Mouse (Mus musculus) frontal cortex, postnatal 14 days (tissue): ENCODE results near the gene Atp8b4.
A peak's percentile ranks its signal among the peaks of the same experiment; 100 is the strongest.

Source experiments
- DNase-seq, 2 experiments: peaks; one replicate each; pipeline ENCODE4 v3.0.0; 2022; ENCODE audit warnings: low spot score in 2 of 2

Gene Atp8b4

GRCm38 (mm10) chr2:126434305-126434704 is 66.2 kb downstream of the Atp8b4 start:
- DNase-seq = no peak

- no peak for DNase-seq
Measured at GRCm38 (mm10) chr2:126432481-126433066, 67.9 kb downstream of the Atp8b4 start.

- peak in 1 of 2 experiments; percentile 47 for DNase-seq
Measured at GRCm38 (mm10) chr2:126429282-126429681, 71.2 kb downstream of the Atp8b4 start.

GRCm38 (mm10) chr2:126425223-126425622 is 75.3 kb downstream of the Atp8b4 start:
- no peak for DNase-seq

GRCm38 (mm10) chr2:126424714-126425113 is 75.8 kb downstream of the Atp8b4 start:
- DNase-seq = no peak

- DNase-seq = no peak
Measured at GRCm38 (mm10) chr2:126420901-126421300, 79.6 kb downstream of the Atp8b4 start.

- DNase-seq = no peak
Measured at GRCm38 (mm10) chr2:126418916-126419315, 81.6 kb downstream of the Atp8b4 start.

GRCm38 (mm10) chr2:126416772-126417171 is 83.7 kb downstream of the Atp8b4 start:
- no peak for DNase-seq

GRCm38 (mm10) chr2:126415981-126416380 is 84.5 kb downstream of the Atp8b4 start:
- DNase-seq = no peak

- DNase-seq = no peak
Measured at GRCm38 (mm10) chr2:126412759-126413158, 87.7 kb downstream of the Atp8b4 start.

- DNase-seq = no peak
Measured at GRCm38 (mm10) chr2:126399454-126399853, 101.0 kb downstream of the Atp8b4 start.

GRCm38 (mm10) chr2:126399017-126399416 is 101.5 kb downstream of the Atp8b4 start:
- DNase-seq = no peak

GRCm38 (mm10) chr2:126398216-126398615 is 102.3 kb downstream of the Atp8b4 start:
- DNase-seq = no peak

- no peak for DNase-seq
Measured at GRCm38 (mm10) chr2:126397513-126397912, 103.0 kb downstream of the Atp8b4 start.

GRCm38 (mm10) chr2:126394924-126395323 is 105.5 kb downstream of the Atp8b4 start:
- no peak for DNase-seq

GRCm38 (mm10) chr2:126387458-126388037 is 112.9 kb downstream of the Atp8b4 start:
- no peak for DNase-seq

GRCm38 (mm10) chr2:126386056-126386455 is 114.4 kb downstream of the Atp8b4 start:
- DNase-seq = no peak

GRCm38 (mm10) chr2:126380300-126380699 is 120.2 kb downstream of the Atp8b4 start:
- DNase-seq = no peak

- DNase-seq = no peak
Measured at GRCm38 (mm10) chr2:126371634-126372033, 128.8 kb downstream of the Atp8b4 start.

GRCm38 (mm10) chr2:126369815-126370214 is 130.7 kb downstream of the Atp8b4 start:
- DNase-seq = no peak

- DNase-seq = no peak
Measured at GRCm38 (mm10) chr2:126363745-126364725, 136.4 kb downstream of the Atp8b4 start.

GRCm38 (mm10) chr2:126363050-126363744 is 137.3 kb downstream of the Atp8b4 start:
- peak; percentile 28 to 80 for DNase-seq
